Mouse (Mus musculus): Measurements from ENCODE around the gene Hoxa7. TPM values are rescaled to one million over a fixed set of nuclear protein-coding genes. Genes with fewer than 3 reads are reported as not detected.

The Hoxa7 gene
- polyA plus RNA-seq, 1 experiment from 2014 or later: 0.28 TPM

- Histone ChIP-seq H3K27me3 (ENCODE audit: control insufficient read depth, insufficient read depth, low read length) (peaks cover 98% of the 10 kb centered on the region), H3K4me3 (ENCODE audit: control insufficient read depth in 1 of 2, insufficient read depth in 1 of 2, low read depth in 1 of 2, low read length in 2 of 2) (no peak overlapping the region), H3K9ac (ENCODE audit: low read length) (no peak overlapping the region), H3K9me3 (ENCODE audit: control insufficient read depth, low read length) (no peaks in the 10 kb centered on the region), H3K27ac (replicated peaks in 1 of 2; ENCODE audit: control insufficient read depth in 1 of 2, insufficient read depth in 1 of 2, low read depth in 2 of 2, low read length in 2 of 2) (no peak overlapping the region), H3K36me3 (ENCODE audit: control insufficient read depth, insufficient read depth, low read length) (no peaks in the 10 kb centered on the region), H3K4me2 (ENCODE audit: low read length) (no peak overlapping the region), H3K4me1 (ENCODE audit: control insufficient read depth in 2 of 2, insufficient read depth in 2 of 2, low read length in 2 of 2) (no peaks in the 10 kb centered on the region; a peak in 1 of 4 replicates)
- ATAC-seq (ENCODE audit: insufficient number of reproducible peaks, insufficient read depth, low FRiP score, low read depth): no peak
- 2% methylated on average over 43 of the region's 44 CpGs for WGBS
Measured at GRCm38 (mm10) chr6:52229558-52230416, 8.1 kb upstream of the Hoxa7 start.

- H3K36me3 ChIP-seq (ENCODE audit: control insufficient read depth, insufficient read depth, low read length): no peaks in the 10 kb centered on the region
- no peaks in the 10 kb centered on the region for H3K9me3 ChIP-seq (ENCODE audit: control insufficient read depth, low read length)
- H3K4me3 ChIP-seq (ENCODE audit: control insufficient read depth in 1 of 2, insufficient read depth in 1 of 2, low read depth in 1 of 2, low read length in 2 of 2): no peak overlapping the region
- H3K27ac ChIP-seq (replicated peaks in 1 of 2; ENCODE audit: control insufficient read depth in 1 of 2, insufficient read depth in 1 of 2, low read depth in 2 of 2, low read length in 2 of 2): no peak overlapping the region
- peaks cover 98% of the 10 kb centered on the region for H3K27me3 ChIP-seq (ENCODE audit: control insufficient read depth, insufficient read depth, low read length)
- H3K4me1 ChIP-seq (ENCODE audit: control insufficient read depth in 2 of 2, insufficient read depth in 2 of 2, low read length in 2 of 2): no peaks in the 10 kb centered on the region; a peak in 1 of 4 replicates
- WGBS: 2% methylated on average over 38 of the region's 38 CpGs
- no peak overlapping the region for H3K9ac ChIP-seq (ENCODE audit: low read length)
- no peak overlapping the region for H3K4me2 ChIP-seq (ENCODE audit: low read length)
- no peak for ATAC-seq (ENCODE audit: insufficient number of reproducible peaks, insufficient read depth, low FRiP score, low read depth)
Measured at GRCm38 (mm10) chr6:52228475-52229465, 7.1 kb upstream of the Hoxa7 start.

- Histone ChIP-seq H3K36me3 (ENCODE audit: control insufficient read depth, insufficient read depth, low read length) (no peaks in the 10 kb centered on the region), H3K4me2 (ENCODE audit: low read length) (no peak overlapping the region), H3K27me3 (ENCODE audit: control insufficient read depth, insufficient read depth, low read length) (peaks cover 98% of the 10 kb centered on the region), H3K4me1 (ENCODE audit: control insufficient read depth in 2 of 2, insufficient read depth in 2 of 2, low read length in 2 of 2) (no peaks in the 10 kb centered on the region; a peak in 1 of 4 replicates), H3K9ac (ENCODE audit: low read length) (no peak overlapping the region), H3K27ac (replicated peaks in 1 of 2; ENCODE audit: control insufficient read depth in 1 of 2, insufficient read depth in 1 of 2, low read depth in 2 of 2, low read length in 2 of 2) (no peak overlapping the region), H3K4me3 (ENCODE audit: control insufficient read depth in 1 of 2, insufficient read depth in 1 of 2, low read depth in 1 of 2, low read length in 2 of 2) (no peak overlapping the region), H3K9me3 (ENCODE audit: control insufficient read depth, low read length) (no peaks in the 10 kb centered on the region)
- 5% methylated on average over 11 of the region's 11 CpGs for WGBS
- no peak for ATAC-seq (ENCODE audit: insufficient number of reproducible peaks, insufficient read depth, low FRiP score, low read depth)
Measured at GRCm38 (mm10) chr6:52227470-52228222, 6.0 kb upstream of the Hoxa7 start.

- peaks cover 0 to 3% of the 10 kb centered on the region in 2 experiments; a peak in 1 of 4 replicates for H3K4me1 ChIP-seq (ENCODE audit: control insufficient read depth in 2 of 2, insufficient read depth in 2 of 2, low read length in 2 of 2)
- no peaks in the 10 kb centered on the region for H3K36me3 ChIP-seq (ENCODE audit: control insufficient read depth, insufficient read depth, low read length)
- no peak overlapping the region for H3K4me3 ChIP-seq (ENCODE audit: control insufficient read depth in 1 of 2, insufficient read depth in 1 of 2, low read depth in 1 of 2, low read length in 2 of 2)
- H3K27me3 ChIP-seq (ENCODE audit: control insufficient read depth, insufficient read depth, low read length): peaks cover 98% of the 10 kb centered on the region
- H3K4me2 ChIP-seq (ENCODE audit: low read length): no peak overlapping the region
- WGBS: 2% methylated on average over 26 of the region's 26 CpGs
- H3K27ac ChIP-seq (replicated peaks in 1 of 2; ENCODE audit: control insufficient read depth in 1 of 2, insufficient read depth in 1 of 2, low read depth in 2 of 2, low read length in 2 of 2): no peak overlapping the region
- no peaks in the 10 kb centered on the region for H3K9me3 ChIP-seq (ENCODE audit: control insufficient read depth, low read length)
- H3K9ac ChIP-seq (ENCODE audit: low read length): no peak overlapping the region
- no peak for ATAC-seq (ENCODE audit: insufficient number of reproducible peaks, insufficient read depth, low FRiP score, low read depth)
Measured at GRCm38 (mm10) chr6:52226569-52227257, 5.1 kb upstream of the Hoxa7 start.

GRCm38 (mm10) chr6:52225612-52226568 is 4.2 kb upstream of the Hoxa7 start:
- no peak overlapping the region for H3K4me2 ChIP-seq (ENCODE audit: low read length)

GRCm38 (mm10) chr6:52224895-52225611 is 3.4 kb upstream of the Hoxa7 start:
- Histone ChIP-seq H3K9ac (ENCODE audit: low read length) (no peak overlapping the region), H3K4me1 (ENCODE audit: control insufficient read depth in 2 of 2, insufficient read depth in 2 of 2, low read length in 2 of 2) (peaks cover 2 to 6% of the 10 kb centered on the region in 2 experiments; a peak in 1 of 4 replicates), H3K9me3 (ENCODE audit: control insufficient read depth, low read length) (no peaks in the 10 kb centered on the region), H3K4me3 (ENCODE audit: control insufficient read depth in 1 of 2, insufficient read depth in 1 of 2, low read depth in 1 of 2, low read length in 2 of 2) (peak overlapping the region in 1 of 2 experiments; percentile 7; a peak in 1 of 4 replicates), H3K36me3 (ENCODE audit: control insufficient read depth, insufficient read depth, low read length) (no peaks in the 10 kb centered on the region), H3K4me2 (ENCODE audit: low read length) (no peak overlapping the region), H3K27me3 (ENCODE audit: control insufficient read depth, insufficient read depth, low read length) (peaks cover 99% of the 10 kb centered on the region), H3K27ac (replicated peaks in 1 of 2; ENCODE audit: control insufficient read depth in 1 of 2, insufficient read depth in 1 of 2, low read depth in 2 of 2, low read length in 2 of 2) (no peak overlapping the region)
- no peak for ATAC-seq (ENCODE audit: insufficient number of reproducible peaks, insufficient read depth, low FRiP score, low read depth)
- 3% methylated on average over 36 of the region's 36 CpGs for WGBS

More at GRCm38 (mm10) chr6:52225612-52226568, 4.2 kb upstream of the Hoxa7 start:
- H3K36me3 ChIP-seq (ENCODE audit: control insufficient read depth, insufficient read depth, low read length): no peaks in the 10 kb centered on the region
- H3K9ac ChIP-seq (ENCODE audit: low read length): no peak overlapping the region
- H3K4me3 ChIP-seq (ENCODE audit: control insufficient read depth in 1 of 2, insufficient read depth in 1 of 2, low read depth in 1 of 2, low read length in 2 of 2): peak overlapping the region in 1 of 2 experiments; percentile 7; a peak in 1 of 4 replicates
- H3K4me1 ChIP-seq (ENCODE audit: control insufficient read depth in 2 of 2, insufficient read depth in 2 of 2, low read length in 2 of 2): peaks cover 2 to 6% of the 10 kb centered on the region in 2 experiments; a peak in 1 of 4 replicates
- no peaks in the 10 kb centered on the region for H3K9me3 ChIP-seq (ENCODE audit: control insufficient read depth, low read length)
- 2% methylated on average over 69 of the region's 69 CpGs for WGBS
- H3K27me3 ChIP-seq (ENCODE audit: control insufficient read depth, insufficient read depth, low read length): peaks cover 99% of the 10 kb centered on the region
- no peak overlapping the region for H3K27ac ChIP-seq (replicated peaks in 1 of 2; ENCODE audit: control insufficient read depth in 1 of 2, insufficient read depth in 1 of 2, low read depth in 2 of 2, low read length in 2 of 2)
- ATAC-seq (ENCODE audit: insufficient number of reproducible peaks, insufficient read depth, low FRiP score, low read depth): no peak

All from heart, embryonic 14.5 days (tissue).